Mouse (Mus musculus) liver, adult 2 months (tissue): Measurements from ENCODE around the gene Cbx8. TPM values are rescaled to one million over a fixed set of nuclear protein-coding genes. Genes with fewer than 3 reads are reported as not detected.

Experiments
- DNase-seq: peaks from one replicate; pipeline ENCODE4 v3.0.0-alpha.2; 2011; ENCODE audit warnings: low read depth, low spot score; ENCODE audit errors: extremely low read depth
- H3K27ac ChIP-seq: fragments of 200-500 bp; replicated peaks from 2 replicates; pipeline ENCODE4 v1.5.1; 2012; ENCODE audit warnings: low read depth, mild to moderate bottlenecking, control low read depth, inconsistent platforms, low read length; ENCODE audit not compliant: insufficient read depth
- H3K27me3 ChIP-seq: fragments of 200-500 bp; 2 replicates; pipeline ENCODE4 v1.6.1; 2012; ENCODE audit warnings: mild to moderate bottlenecking, moderate library complexity, low read length, inconsistent platforms; ENCODE audit not compliant: control insufficient read depth, insufficient read depth
- H3K36me3 ChIP-seq: fragments of 200-500 bp; 2 replicates; pipeline ENCODE4 v1.6.1; 2012; ENCODE audit warnings: low read length, inconsistent platforms; ENCODE audit not compliant: control insufficient read depth, insufficient read depth
- H3K4me1 ChIP-seq: fragments of 200-500 bp; 2 replicates; pipeline ENCODE4 v1.6.1; 2011; ENCODE audit warnings: low read length; ENCODE audit not compliant: control insufficient read depth, insufficient read depth
- H3K4me3 ChIP-seq: fragments of 200-500 bp; 2 replicates; pipeline ENCODE4 v1.5.1; 2011; ENCODE audit warnings: low read depth, mild to moderate bottlenecking, control low read depth, low read length, moderate library complexity; ENCODE audit not compliant: insufficient read depth
- H3K79me2 ChIP-seq: fragments of 200-500 bp; 2 replicates; pipeline ENCODE4 v1.6.1; 2012; ENCODE audit warnings: inconsistent platforms, mild to moderate bottlenecking, low read length, moderate library complexity; ENCODE audit not compliant: control insufficient read depth, insufficient read depth
- H3K9ac ChIP-seq: fragments of 200-500 bp; 2 replicates; pipeline ENCODE4 v1.6.1; 2012; ENCODE audit warnings: low read depth, mild to moderate bottlenecking, control low read depth, inconsistent platforms, low read length
- CTCF ChIP-seq: fragments of 200-500 bp; IDR thresholded peaks from 2 replicates; pipeline ENCODE4 v1.5.1; 2011; ENCODE audit warnings: low read depth, low read length, control low read depth
- POLR2A ChIP-seq: fragments of 200-500 bp; IDR thresholded peaks from 2 replicates; pipeline ENCODE4 v1.6.1; 2011; ENCODE audit warnings: low read length, control low read depth; ENCODE audit not compliant: insufficient read depth; ENCODE audit errors: extremely low read depth
- WGBS: fragments of 180-500 bp; shearing (Covaris S2); methylation state at CpG from one replicate; pipeline ENCODE4 v1.1.7; 2018; 5-methylcytosine and 5-hydroxymethylcytosine counted together
- polyA plus RNA-seq: library from polyadenylated mRNA; depleted of rRNA; stranded (reverse); fragments of >200 nt; gene quantifications from 2 replicates; pipeline ENCODE4 v1.2.3, GENCODE M21; 2012
- total RNA-seq: library from RNA; depleted of rRNA; stranded (reverse); fragments of >200 nt; gene quantifications from 2 replicates; pipeline ENCODE4 v1.2.3, GENCODE M21; 2014

Gene Cbx8
- total and polyA plus RNA-seq, 2 experiments = 1.7 to 5.1 TPM

GRCm38 (mm10) chr11:119073876-119074433 lies 33.2 kb upstream of the Cbx8 start:
- Histone ChIP-seq H3K27ac (no peak overlapping the region), H3K4me3 (no peak overlapping the region), H3K4me1 (peaks cover 5% of the 10 kb centered on the region; the same call in 1 of the 2 replicates), H3K36me3 (no peaks in the 10 kb centered on the region), H3K9ac (no peak overlapping the region), H3K27me3 (no peaks in the 10 kb centered on the region), H3K79me2 (no peaks in the 10 kb centered on the region)
- DNase-seq = no peak
- WGBS = 84% methylated on average over 6 of the region's 6 CpGs
- TF ChIP-seq POLR2A (no peak), CTCF (no peak)

GRCm38 (mm10) chr11:119072986-119073385 lies 32.2 kb upstream of the Cbx8 start:
- Histone ChIP-seq H3K4me1 (no peaks in the 10 kb centered on the region), H3K9ac (no peak overlapping the region), H3K79me2 (no peaks in the 10 kb centered on the region), H3K4me3 (no peak overlapping the region), H3K27ac (no peak overlapping the region), H3K36me3 (no peaks in the 10 kb centered on the region), H3K27me3 (no peaks in the 10 kb centered on the region)
- TF ChIP-seq POLR2A (no peak), CTCF (no peak)
- 87% methylated on average over 6 of the region's 6 CpGs for WGBS
- no peak for DNase-seq

GRCm38 (mm10) chr11:119072239-119072638 lies 31.5 kb upstream of the Cbx8 start:
- Histone ChIP-seq H3K27me3 (no peaks in the 10 kb centered on the region), H3K4me3 (no peak overlapping the region), H3K9ac (no peak overlapping the region), H3K4me1 (no peaks in the 10 kb centered on the region), H3K27ac (no peak overlapping the region), H3K79me2 (no peaks in the 10 kb centered on the region), H3K36me3 (no peaks in the 10 kb centered on the region)
- 74% methylated on average over 7 of the region's 7 CpGs for WGBS
- TF ChIP-seq CTCF = no peak
- TF ChIP-seq POLR2A = no peak
- no peak for DNase-seq

GRCm38 (mm10) chr11:119066841-119067240 lies 26.1 kb upstream of the Cbx8 start:
- no peaks in the 10 kb centered on the region for H3K36me3 ChIP-seq
- H3K9ac ChIP-seq = no peak overlapping the region
- H3K79me2 ChIP-seq = no peaks in the 10 kb centered on the region
- no peak overlapping the region for H3K27ac ChIP-seq
- DNase-seq = no peak
- H3K4me1 ChIP-seq = no peaks in the 10 kb centered on the region
- 90% methylated on average over 8 of the region's 8 CpGs for WGBS
- H3K4me3 ChIP-seq = no peak overlapping the region
- H3K27me3 ChIP-seq = no peaks in the 10 kb centered on the region
- TF ChIP-seq CTCF (no peak), POLR2A (no peak)

GRCm38 (mm10) chr11:119059256-119059655 lies 18.5 kb upstream of the Cbx8 start:
- Histone ChIP-seq H3K4me3 (no peak overlapping the region), H3K4me1 (no peaks in the 10 kb centered on the region), H3K79me2 (no peaks in the 10 kb centered on the region), H3K36me3 (no peaks in the 10 kb centered on the region), H3K9ac (no peak overlapping the region), H3K27me3 (peaks cover 13% of the 10 kb centered on the region; the same call in 1 of the 2 replicates), H3K27ac (no peak overlapping the region)
- WGBS = 27% methylated on average over 3 of the region's 3 CpGs
- TF ChIP-seq POLR2A (no peak), CTCF (no peak)
- no peak for DNase-seq

GRCm38 (mm10) chr11:119058041-119058995 lies 17.5 kb upstream of the Cbx8 start:
- TF ChIP-seq CTCF (peak; percentile 57), POLR2A (no peak)
- Histone ChIP-seq H3K27me3 (peaks cover 16% of the 10 kb centered on the region; the same call in 1 of the 2 replicates), H3K9ac (no peak overlapping the region), H3K36me3 (no peaks in the 10 kb centered on the region), H3K27ac (no peak overlapping the region), H3K4me1 (no peaks in the 10 kb centered on the region), H3K4me3 (no peak overlapping the region), H3K79me2 (no peaks in the 10 kb centered on the region)
- 4% methylated on average over 58 of the region's 58 CpGs for WGBS
- DNase-seq = no peak
